Mouse (Mus musculus) gastrocnemius, postnatal 14 days (tissue): ENCODE measurements around the gene Polr2c. TPM values are rescaled to one million over a fixed set of nuclear protein-coding genes. Genes with fewer than 3 reads are reported as not detected.

Source experiments
- DNase-seq: peaks from one replicate; pipeline ENCODE4 v3.0.0; 2021; ENCODE audit warnings: mixed read lengths
- intact Hi-C: fragments of 180-260 bp; cut with DNase I; formaldehyde crosslinking; loops from one replicate; pipeline ENCODE4 v1.15.1; 2025; ENCODE audit warnings: low total_unique reads
- total RNA-seq, 2 experiments: library from RNA; stranded (reverse); gene quantifications; 2 replicates each; pipeline ENCODE4 v1.2.3; 2021

Gene Polr2c
- total RNA-seq, 2 experiments from 2014 or later, result 37.3 to 39.4 TPM

DNA sequence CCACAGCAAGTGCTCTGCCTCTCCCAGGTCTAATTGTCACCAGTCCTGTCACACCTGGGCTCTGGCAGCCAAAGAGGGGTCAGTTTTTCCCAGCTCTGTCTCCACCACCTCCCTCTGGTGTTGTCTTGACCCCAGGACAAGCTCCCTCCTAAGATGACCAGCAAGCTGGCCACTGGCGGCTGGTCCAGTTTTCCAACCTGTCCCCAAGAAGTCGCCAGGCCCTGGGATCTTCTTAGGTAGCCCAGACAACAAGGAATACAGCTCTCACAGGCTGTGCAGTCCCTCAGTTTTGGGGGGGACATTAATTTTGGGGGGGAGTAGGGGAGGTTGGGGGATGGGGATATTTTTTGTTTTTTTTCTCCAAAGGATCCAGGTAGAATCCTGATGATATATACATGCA is 15.3 kb downstream of the Polr2c start:
- intact Hi-C loops, result loop anchor here (2.0 kb wide), 1 partner anchor 38 kb away; no protein-coding TSS in a partner anchor
- DNase-seq, result no peak

- DNase-seq, result peak; percentile 71
- intact Hi-C loops, result no loop called here
Observed at GRCm38 (mm10) chr8:94874358-94874757, 17.1 kb downstream of the Polr2c start.

DNA sequence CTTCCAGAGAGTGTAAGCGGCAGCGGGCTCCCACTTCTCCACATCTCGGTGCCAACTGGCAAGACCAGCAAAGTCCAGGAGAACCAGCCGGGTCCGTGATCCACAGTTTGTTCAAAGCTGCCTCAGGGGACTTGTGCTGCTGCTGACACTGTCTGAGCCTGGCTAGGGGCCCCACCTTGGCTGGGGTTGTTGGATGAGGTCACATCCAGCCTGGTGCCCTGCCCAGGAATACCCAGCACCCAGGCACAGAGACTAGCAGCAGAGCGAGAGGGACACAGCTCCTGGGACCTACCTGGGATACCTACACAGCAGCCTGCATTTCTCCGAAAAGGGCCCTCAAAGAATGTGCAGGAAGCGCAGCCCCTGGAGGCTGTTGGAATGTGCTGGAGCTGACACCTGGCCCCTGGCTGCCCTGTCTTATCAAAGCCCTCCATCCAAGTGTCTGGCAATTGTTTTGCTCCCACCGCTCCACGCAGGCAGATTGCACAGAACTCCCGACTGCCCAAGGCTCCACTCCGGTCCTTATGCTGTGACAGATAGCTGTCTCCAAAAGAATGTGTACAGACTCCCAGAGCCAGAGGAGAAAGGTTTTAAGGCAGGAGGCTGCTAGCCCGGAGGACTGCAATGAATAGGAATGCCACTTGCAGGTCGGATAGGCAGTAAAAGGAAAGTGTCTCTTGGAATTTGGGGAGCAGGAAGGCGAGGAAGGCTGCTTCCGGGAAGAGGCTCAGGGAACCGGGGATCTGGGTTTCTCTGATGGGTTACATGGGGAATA is 18.0 kb downstream of the Polr2c start:
- intact Hi-C loops, result no loop called here
- DNase-seq, result no peak

DNA sequence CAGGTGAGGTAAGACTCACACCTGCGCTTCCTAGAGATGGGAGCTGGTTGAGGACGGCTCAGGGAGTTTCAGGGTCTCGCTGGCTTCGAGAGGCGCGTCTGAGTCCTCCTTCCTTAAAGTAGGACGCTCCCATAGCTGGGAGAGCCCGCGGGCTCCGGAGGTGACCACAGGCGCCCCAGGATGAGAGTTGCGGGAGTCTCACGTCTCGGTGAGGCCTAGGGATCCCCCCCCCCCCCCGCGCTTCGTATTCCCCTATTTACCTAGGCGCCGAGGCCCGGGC is 18.6 kb downstream of the Polr2c start:
- DNase-seq, result no peak
- intact Hi-C loops, result no loop called here

DNA sequence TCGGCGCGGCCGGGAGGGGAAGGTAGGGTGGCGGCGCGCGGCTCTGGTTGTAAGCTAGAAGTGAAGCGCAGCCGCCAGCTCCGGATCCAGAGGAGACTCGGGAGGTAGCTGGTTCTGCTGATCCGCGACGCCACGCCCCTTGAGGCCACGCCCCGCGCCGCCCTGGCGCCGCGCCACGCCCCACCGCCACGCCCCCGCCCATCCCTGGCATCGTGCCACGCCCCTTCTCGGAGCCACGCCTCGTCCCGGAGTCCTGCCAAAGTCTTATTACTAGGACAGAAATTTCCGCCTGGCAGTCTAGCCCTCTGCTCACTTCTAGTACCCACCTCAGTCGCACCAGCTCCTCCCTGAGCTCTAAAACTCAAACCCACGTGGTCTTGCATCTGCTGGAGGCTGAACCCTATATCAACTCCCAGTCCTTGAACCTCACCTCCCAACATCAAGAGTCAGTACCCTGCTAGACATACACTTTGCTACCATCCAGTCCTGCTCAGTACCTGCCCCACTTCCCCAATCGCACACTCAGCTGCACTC is 19.0 kb downstream of the Polr2c start, which contains the start of gene Dok4:
Gene Dok4 (minus strand): TSS at position 134 of the 534 bp plus-strand sequence.
- intact Hi-C loops, result no loop called here
- peak; percentile 83 for DNase-seq

- DNase-seq, result no peak
- intact Hi-C loops, result no loop called here
Observed at GRCm38 (mm10) chr8:94876820-94877219, 19.6 kb downstream of the Polr2c start.

DNA sequence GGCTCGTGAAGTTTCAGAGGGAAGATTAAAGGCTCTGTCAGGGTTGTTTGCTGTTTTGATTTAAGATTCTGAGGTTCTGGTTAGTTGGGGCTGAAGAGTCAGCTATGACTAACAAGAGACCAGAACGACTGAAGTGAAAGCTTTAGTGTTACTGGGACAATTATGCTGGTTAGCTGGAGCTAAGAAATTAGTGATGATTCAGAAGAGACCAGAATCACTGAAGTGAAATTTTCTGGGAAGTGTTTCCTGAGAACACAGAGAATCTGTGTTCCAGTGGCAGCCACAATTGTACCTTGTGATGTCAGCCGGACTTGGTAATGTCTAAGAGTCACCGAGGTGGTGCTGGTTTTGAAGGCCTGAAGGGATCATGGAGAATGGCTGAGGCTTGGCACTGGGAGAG is 23.5 kb downstream of the Polr2c start:
- intact Hi-C loops, result no loop called here

DNA sequence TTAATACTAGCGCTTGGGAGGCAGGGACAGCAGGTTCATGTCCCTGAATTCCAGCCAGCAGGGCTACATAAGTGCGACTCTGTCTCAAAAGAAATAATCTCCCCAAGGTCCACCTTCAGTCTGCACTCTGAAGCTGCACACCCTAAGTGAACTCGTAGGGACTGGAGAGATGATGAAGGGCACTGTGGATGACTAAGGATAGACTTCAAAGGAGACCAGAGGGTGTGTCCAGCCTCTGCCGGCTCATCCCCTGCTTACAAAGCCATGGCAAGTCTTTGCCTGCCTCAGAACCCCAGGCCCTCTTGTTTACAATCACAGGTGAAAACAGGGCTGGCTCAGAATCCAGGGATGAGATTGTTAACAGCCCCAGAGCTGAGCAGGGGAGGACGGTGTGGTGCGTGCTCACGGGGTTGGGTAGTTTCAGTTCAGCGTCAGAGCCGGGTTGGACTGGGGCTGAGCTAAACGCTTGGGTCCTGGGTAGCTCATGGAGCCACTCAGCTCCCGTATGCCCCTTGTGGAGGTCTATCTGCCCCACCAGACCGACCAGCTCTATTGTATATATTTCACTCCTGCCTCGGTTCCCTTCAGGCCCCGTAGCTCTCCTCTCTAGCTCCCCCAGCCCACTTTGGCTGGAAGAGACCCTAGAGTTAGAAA is 31.3 kb downstream of the Polr2c start:
- no peak for DNase-seq
- intact Hi-C loops, result no loop called here

More for the DNA sequence above, 23.5 kb downstream of the Polr2c start:
- DNase-seq, result no peak

- no peak for DNase-seq
- intact Hi-C loops, result no loop called here
Observed at GRCm38 (mm10) chr8:94892917-94893316, 35.7 kb downstream of the Polr2c start.

DNA sequence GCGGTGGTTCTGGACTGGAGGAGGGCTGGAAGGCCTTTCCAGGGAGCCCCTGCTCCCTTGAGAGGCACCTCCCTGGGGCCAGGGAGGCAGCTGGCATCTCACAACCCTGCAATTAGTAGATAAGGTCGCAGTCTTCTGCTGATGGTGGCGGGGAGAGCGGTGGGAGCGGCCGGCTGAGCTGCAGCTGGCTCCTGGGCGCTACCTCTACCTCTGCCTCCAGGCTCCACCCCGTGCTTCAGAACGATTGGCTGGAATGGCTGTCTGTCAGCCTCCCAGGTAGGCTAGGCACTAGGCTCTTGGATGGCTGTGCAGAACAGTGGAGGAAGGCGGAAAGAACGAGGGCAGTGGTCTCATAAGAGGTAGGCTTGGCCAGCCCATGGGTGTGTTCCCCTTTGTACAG is 42.0 kb downstream of the Polr2c start:
- intact Hi-C loops, result no loop called here

DNA sequence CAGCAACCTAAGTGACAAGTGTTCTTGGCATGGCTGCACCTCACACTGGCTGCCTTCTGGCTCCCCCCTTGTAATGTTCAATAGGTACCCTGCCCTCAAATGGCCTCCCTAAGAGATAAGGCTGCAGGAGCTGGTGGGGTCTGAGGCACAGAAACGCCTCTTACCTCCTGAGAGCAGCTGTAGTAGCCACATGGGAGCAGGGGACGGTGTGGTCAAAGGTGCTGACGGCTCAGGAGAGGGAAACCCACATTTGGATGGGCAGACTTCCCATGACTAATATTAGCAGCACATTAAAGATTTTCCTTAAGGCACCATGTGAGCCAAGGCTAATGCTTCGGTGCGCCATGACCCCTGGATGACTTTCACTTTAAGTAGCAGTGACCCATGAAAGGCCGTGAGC is 43.4 kb downstream of the Polr2c start:
- intact Hi-C loops, result no loop called here
- DNase-seq, result no peak

More for the DNA sequence above, 42.0 kb downstream of the Polr2c start:
- DNase-seq, result no peak

DNA sequence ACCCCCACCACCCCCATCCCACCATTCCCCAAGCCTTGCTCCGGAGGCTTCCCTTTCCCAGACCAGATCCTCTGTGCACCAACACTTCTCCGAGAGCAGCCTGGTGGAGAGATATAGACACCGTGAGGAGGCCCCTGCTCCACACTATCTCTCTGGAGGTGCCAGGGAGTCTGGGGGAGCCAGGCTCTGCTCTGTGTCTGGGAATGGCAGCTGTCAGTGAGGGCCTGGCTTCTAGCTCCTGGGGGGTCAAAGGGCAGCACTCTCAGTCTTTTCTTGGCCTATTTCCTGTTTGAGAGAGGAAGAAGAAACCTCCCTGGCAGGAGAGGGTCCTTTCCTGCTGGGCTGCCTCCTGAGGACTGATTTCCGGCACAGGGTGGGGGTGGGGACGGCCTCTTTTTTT is 43.8 kb downstream of the Polr2c start:
- intact Hi-C loops, result no loop called here
- DNase-seq, result no peak

DNA sequence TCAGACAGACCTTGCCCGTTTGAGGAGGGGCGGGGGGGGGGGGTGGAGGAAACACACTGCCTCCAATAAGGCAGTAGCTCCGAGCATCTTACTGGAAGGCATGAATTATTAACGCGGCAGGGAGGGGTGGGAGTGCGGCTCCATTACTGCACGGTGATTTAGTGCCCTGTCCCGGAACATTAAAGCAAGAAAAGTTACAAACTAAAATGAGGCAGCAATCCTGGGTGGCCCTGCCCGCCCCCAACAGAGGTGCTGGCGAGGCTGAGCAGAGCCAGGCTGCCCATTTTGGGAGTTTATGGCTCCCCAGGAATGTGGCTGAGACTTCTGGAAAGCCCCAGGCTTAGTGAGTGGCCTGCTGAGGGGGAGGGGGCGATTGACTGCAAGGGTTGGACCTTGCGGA is 46.5 kb downstream of the Polr2c start:
- DNase-seq, result no peak
- intact Hi-C loops, result no loop called here

DNA sequence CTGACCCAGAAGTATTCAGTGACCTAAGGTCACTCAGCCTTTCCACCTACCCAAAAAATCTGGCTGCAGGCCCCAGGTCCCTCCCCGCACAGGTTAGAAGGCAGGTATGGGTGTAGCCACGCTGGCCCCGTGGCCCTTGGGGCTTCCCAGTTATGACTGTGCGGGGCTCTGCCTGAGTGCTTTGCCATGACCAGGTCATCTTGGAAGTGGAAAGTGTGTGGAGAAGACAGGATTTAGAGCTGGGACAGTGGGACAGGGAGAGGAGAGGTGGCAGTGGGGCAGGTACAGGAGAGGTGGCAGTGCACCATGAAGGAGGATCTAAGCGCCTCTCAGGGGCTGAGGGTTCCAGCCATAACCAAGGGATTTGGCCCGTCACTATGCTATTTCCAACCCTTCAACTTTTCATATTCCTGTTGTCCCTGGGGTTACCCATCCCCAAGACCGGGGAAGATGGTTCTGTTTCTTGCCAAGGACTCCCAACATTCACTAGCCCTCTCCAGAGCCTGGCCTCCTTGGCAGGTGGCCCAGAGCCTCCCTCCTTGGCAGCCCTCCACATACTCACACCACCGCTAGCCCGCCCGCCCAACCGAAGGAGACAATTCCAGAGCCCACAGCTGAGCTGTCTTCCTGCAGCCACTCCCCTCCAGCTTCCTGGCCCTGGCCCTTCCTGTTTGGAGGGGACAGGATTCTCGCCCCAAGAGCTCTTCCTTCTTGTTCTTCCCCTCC is 47.4 kb downstream of the Polr2c start:
- intact Hi-C loops, result loop anchor here (5.0 kb wide), 1 partner anchor 87 kb away; no protein-coding TSS in a partner anchor

GRCm38 (mm10) chr8:94907591-94908300 is 50.5 kb downstream of the Polr2c start:
- intact Hi-C loops, result loop anchor here (5.0 kb wide), 1 partner anchor 90 kb away; no protein-coding TSS in a partner anchor
- DNase-seq, result no peak

More for the DNA sequence above, 47.4 kb downstream of the Polr2c start:
- DNase-seq, result peak; percentile 88

- intact Hi-C loops, result loop anchor here (5.0 kb wide), 1 partner anchor 92 kb away; no protein-coding TSS in a partner anchor
Observed at GRCm38 (mm10) chr8:94908847-94909246, 51.6 kb downstream of the Polr2c start.

DNA sequence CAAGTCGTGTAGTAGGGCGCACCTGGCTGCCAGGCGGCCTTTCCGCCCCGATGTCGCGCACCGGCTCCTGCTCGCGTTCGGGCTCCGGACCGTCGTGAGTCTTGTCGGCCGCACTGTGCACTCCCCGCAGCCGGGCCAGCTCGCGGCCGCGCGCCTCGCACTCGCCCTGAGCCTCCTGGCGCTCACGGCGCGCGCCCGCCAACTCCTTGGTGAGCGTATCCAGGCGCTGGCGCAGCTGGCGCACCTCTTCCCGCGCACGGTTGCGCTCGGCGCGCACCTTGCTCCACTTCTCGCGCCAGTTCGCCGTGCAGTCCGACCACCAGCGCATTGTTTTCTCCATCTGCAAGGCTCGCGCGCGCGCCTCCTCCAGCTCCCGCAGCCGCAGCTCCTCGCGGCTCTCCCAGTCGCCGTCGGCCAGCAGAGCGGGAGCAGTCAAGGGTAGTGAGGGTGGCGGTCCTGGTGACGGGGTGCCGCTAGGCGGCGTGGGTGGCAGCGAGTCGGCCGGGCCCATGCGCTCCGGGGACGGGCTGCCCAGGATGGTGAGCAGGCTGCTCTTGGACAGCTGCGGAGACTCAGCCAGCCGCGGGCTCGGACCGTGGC is 55.9 kb downstream of the Polr2c start:
- peak; percentile 77 for DNase-seq
- intact Hi-C loops, result no loop called here

More at GRCm38 (mm10) chr8:94908847-94909246, 51.6 kb downstream of the Polr2c start:
- peak; percentile 81 for DNase-seq

- intact Hi-C loops, result no loop called here
- no peak for DNase-seq
Observed at GRCm38 (mm10) chr8:94914256-94914655, 57.0 kb downstream of the Polr2c start.

DNA sequence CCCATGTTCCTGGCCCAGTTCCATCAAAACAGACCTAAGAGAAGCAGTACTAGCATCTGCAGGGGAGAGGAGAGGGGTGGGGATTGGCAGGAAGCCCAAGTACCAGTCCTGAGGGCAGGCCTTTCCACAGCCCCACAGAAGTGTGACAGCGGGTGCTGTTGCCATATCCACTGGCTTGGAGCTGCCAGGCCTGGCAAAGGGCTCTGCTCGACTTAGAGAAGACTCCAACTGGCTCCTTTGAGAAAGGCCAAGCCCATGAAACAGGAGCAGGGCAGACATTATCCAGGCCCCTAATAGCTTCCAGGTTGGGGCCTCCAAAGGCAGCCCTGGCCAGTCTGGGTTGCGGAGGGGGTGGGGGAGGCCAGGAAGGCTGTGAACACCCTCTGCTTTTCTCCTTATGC is 57.5 kb downstream of the Polr2c start:
- peak; percentile 76 for DNase-seq
- intact Hi-C loops, result no loop called here
